Mouse (Mus musculus) lung, adult 2 months (tissue): ENCODE data around the gene App. TPM values are rescaled to one million over a fixed set of nuclear protein-coding genes. Genes with fewer than 3 reads are reported as not detected.

Experiments used
- DNase-seq: peaks from one replicate; pipeline ENCODE4 v3.0.0; 2022
- H3K4me1 ChIP-seq: fragments of 200-500 bp; 2 replicates; pipeline ENCODE4 v1.6.1; 2011; ENCODE audit warnings: low read length; ENCODE audit not compliant: control insufficient read depth, insufficient read depth
- H3K4me3 ChIP-seq: fragments of 200-500 bp; replicated peaks from 2 replicates; pipeline ENCODE3; 2011; ENCODE audit warnings: low read depth, mild to moderate bottlenecking, control low read depth, low read length; ENCODE audit errors: extremely low read depth
- CTCF ChIP-seq: fragments of 200-500 bp; IDR thresholded peaks from 2 replicates; pipeline ENCODE4 v1.5.1; 2011; ENCODE audit warnings: mild to moderate bottlenecking, low read length, control low read depth; ENCODE audit not compliant: insufficient read depth
- POLR2A ChIP-seq: fragments of 200-500 bp; IDR thresholded peaks from 2 replicates; pipeline ENCODE4 v1.6.1; 2011; ENCODE audit warnings: low read depth, mild to moderate bottlenecking, control low read depth, low read length, borderline replicate concordance; ENCODE audit errors: extremely low read depth
- WGBS: fragments of 180-500 bp; shearing (Covaris S2); methylation state at CpG from one replicate; pipeline ENCODE4 v1.1.7; 2018; 5-methylcytosine and 5-hydroxymethylcytosine counted together
- polyA plus RNA-seq: library from polyadenylated mRNA; depleted of rRNA; stranded (reverse); fragments of >200 nt; gene quantifications from 2 replicates; pipeline ENCODE4 v1.2.3, GENCODE M21; 2012

Gene App
- polyA plus RNA-seq, 1 experiment = 650 TPM

- DNase-seq = no peak
- no peak overlapping the region for H3K4me3 ChIP-seq
- H3K4me1 ChIP-seq = peaks cover 13% of the 10 kb centered on the region
- WGBS = 50% methylated on average over 4 of the region's 4 CpGs
- TF ChIP-seq CTCF = no peak
- no peak for TF ChIP-seq POLR2A
These were observed 32.2 kb downstream of the App start for GRCm38 (mm10) chr16:85141404-85141803.

- DNase-seq = no peak
- TF ChIP-seq POLR2A (no peak), CTCF (no peak)
- Histone ChIP-seq H3K4me1 (peaks cover 16% of the 10 kb centered on the region), H3K4me3 (no peak overlapping the region)
- WGBS = 61% methylated on average over 9 of the region's 9 CpGs
These were observed 34.4 kb downstream of the App start for GRCm38 (mm10) chr16:85139178-85139604.

- WGBS = 62% methylated on average over 11 of the region's 11 CpGs
- Histone ChIP-seq H3K4me3 (no peak overlapping the region), H3K4me1 (peaks cover 19% of the 10 kb centered on the region)
- TF ChIP-seq POLR2A (no peak), CTCF (no peak)
- no peak for DNase-seq
These were observed 36.2 kb downstream of the App start for GRCm38 (mm10) chr16:85137348-85137747.

DNA sequence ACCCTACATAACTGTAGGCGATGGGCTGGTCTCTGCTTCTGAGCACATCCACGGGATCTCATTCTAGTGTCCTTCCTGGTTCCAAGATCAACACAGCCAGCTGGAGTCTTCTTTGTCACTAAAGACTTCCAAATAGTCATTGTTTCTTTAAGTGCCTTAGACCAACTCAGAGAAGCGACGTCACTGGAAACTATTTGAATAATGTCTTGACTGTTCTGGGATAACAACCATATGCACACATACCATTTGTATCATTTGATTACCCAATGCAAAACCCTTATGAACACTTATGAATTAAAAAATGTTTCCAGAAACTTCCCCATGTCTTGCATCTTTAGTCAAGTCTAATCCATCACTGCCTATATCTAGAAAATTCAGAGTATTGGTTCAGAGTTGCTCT, 37.5 kb downstream of the App start:
- TF ChIP-seq POLR2A = no peak
- TF ChIP-seq CTCF = no peak
- DNase-seq = no peak
- Histone ChIP-seq H3K4me3 (no peak overlapping the region), H3K4me1 (peaks cover 24% of the 10 kb centered on the region)
- 46% methylated on average over 4 of the region's 4 CpGs for WGBS

- Histone ChIP-seq H3K4me1 (peaks cover 25% of the 10 kb centered on the region), H3K4me3 (peak overlapping the region; percentile 61)
- peak; percentile 13; the same call in 1 of the 2 replicates for TF ChIP-seq POLR2A
- TF ChIP-seq CTCF = no peak
- 13% methylated on average over 5 of the region's 5 CpGs for WGBS
- peak; percentile 61 for DNase-seq
These were observed 40.1 kb downstream of the App start for GRCm38 (mm10) chr16:85133468-85133881.

DNA sequence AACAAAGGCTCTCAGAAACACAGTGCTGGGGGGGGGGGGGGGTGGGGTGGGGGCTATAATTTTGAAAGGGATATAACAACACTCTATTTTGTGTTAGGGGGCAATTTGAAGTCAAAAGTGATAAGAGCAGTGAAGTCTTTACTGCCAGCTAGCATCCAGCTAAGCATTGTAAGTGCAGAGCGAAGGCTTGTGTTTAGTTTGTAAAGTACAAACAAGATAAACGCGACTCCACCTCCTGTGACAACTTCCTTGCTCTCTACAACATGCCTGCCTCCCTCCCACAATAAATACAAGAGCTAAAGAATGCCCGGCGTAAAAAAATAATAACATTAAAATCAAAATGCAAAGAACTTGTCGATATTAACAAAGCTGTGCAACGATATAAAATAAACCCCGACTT, 40.5 kb downstream of the App start:
- DNase-seq = no peak
- Histone ChIP-seq H3K4me3 (peak overlapping the region; percentile 42), H3K4me1 (peaks cover 28% of the 10 kb centered on the region)
- WGBS = 13% methylated on average over 8 of the region's 8 CpGs
- TF ChIP-seq CTCF (no peak), POLR2A (no peak)

- no peak for DNase-seq
- no peak overlapping the region for H3K4me3 ChIP-seq
- TF ChIP-seq CTCF = no peak
- TF ChIP-seq POLR2A = no peak
- 48% methylated on average over 5 of the region's 5 CpGs for WGBS
- H3K4me1 ChIP-seq = peaks cover 32% of the 10 kb centered on the region
These were observed 41.4 kb downstream of the App start for GRCm38 (mm10) chr16:85132182-85132581.

DNA sequence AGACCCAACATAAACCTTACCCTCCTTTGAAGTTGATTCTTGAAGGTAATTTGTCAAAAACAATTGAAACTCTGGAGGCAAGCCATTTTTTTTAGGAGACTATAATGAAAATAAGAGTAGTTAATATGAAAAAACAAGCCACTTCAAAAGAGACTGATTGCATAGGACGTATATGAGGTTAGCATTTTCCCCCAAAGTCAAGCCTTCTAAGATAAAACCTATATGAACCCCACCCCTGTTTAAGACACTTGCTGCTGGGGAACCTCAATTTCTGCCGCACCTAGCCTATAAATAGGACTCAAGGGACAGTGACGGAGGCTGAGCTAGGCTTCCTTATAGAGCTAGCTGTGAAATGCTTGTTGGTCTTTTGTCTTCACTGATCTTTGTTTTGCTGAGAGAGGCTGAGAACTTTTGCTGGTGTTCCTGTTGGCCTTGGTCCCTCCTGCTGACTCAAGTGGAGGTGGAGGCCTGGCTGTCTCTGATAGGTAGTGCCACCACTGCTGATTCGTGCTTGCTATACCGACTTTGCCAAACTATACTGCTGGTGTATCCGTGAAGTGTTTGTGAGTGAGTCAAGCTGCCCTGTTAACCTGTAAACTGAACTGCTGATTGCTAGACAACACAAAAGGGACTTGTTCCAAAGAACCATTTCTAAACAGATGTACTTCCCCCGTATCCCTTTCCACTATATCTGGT, 42.6 kb downstream of the App start:
- no peak for DNase-seq
- Histone ChIP-seq H3K4me3 (no peak overlapping the region), H3K4me1 (peaks cover 32% of the 10 kb centered on the region)
- no peak for TF ChIP-seq CTCF
- no peak for TF ChIP-seq POLR2A
- WGBS = 68% methylated on average over 7 of the region's 7 CpGs

DNA sequence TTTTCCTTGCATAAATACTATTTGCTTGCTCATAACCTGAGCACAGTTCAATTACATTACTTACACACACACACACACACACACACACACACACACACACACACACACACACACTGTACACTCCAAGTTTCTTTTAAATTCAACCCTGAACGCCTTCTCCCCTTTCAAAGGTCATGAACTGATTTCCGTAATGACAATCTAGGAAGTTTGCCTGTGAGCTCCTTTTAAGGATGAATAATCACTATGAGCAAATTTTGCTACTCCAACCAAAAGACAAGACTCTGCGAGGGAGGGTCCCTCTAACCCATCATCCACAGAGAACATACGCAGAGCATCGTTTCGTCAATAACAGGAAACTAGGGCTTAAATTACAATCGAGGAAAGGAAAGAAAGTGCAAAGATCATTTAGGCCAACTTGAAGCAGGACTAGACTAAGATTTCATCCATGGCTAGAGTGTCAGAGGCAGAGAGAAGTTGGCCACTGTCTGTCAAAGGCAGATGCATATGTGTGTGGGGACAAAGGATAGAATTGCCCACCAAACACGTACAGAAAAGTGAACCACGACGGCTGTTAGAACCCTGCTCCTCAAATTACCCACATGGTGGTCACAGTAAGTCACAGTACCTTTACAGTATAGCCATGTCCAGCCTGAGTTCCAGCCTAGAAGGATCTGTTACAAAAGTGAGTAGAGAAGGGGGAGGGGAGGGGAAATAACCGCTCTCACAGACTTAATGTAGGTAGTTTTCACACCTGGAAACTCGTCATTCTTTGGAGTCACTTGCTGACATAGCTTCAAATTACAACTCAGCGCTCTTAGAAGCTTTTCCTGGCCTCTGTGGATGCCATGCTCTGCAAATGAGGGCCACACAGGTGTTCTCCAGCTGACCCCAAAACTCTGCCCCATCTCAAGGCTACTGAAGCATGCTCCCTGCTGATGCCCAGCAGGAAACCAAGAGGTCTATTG, 44.6 kb downstream of the App start:
- H3K4me3 ChIP-seq = no peak overlapping the region
- H3K4me1 ChIP-seq = peaks cover 30% of the 10 kb centered on the region
- no peak for DNase-seq
- 45% methylated on average over 13 of the region's 13 CpGs for WGBS
- TF ChIP-seq CTCF (no peak), POLR2A (no peak)

GRCm38 (mm10) chr16:85128347-85128664, 45.3 kb downstream of the App start:
- no peak for TF ChIP-seq CTCF
- no peak for DNase-seq
- WGBS = 50% methylated on average over 5 of the region's 5 CpGs
- Histone ChIP-seq H3K4me3 (no peak overlapping the region), H3K4me1 (peaks cover 32% of the 10 kb centered on the region)
